Mouse (Mus musculus) CH12.LX (cell line): ENCODE results near the gene Lamc2. TPM values are rescaled to one million over a fixed set of nuclear protein-coding genes. Genes with fewer than 3 reads are reported as not detected.

Experiments
- DNase-seq: peaks from one replicate; pipeline ENCODE4 v3.0.0-alpha.2; 2013; ENCODE audit errors: extremely low read depth
- H3K27ac ChIP-seq: 2 replicates; pipeline ENCODE4 v1.5.1; 2012; ENCODE audit warnings: low read depth, mild to moderate bottlenecking, control low read depth, moderate library complexity; ENCODE audit not compliant: insufficient read depth
- H3K27me3 ChIP-seq: replicated peaks from 2 replicates; pipeline ENCODE3; 2012; ENCODE audit warnings: inconsistent platforms
- H3K36me3 ChIP-seq, 2 experiments: replicated peaks in 1 of 2; 2 replicates each; pipeline versions ENCODE3 to v1.6.1; 2012; ENCODE audit warnings: inconsistent platforms in 1 of 2, low read length in 1 of 2, mild to moderate bottlenecking in 1 of 2, mixed read lengths in 1 of 2, moderate library complexity in 1 of 2; ENCODE audit not compliant: control insufficient read depth in 1 of 2, insufficient read depth in 1 of 2
- H3K4me1 ChIP-seq, 2 experiments: 2 replicates each; pipeline ENCODE4 v1.6.1; 2012; ENCODE audit warnings: inconsistent platforms in 1 of 2, moderate library complexity in 1 of 2; ENCODE audit not compliant: insufficient read depth in 2 of 2, control insufficient read depth in 1 of 2
- H3K4me2 ChIP-seq: 2 replicates; pipeline ENCODE4 v1.6.1; 2012; ENCODE audit warnings: low read depth, mild to moderate bottlenecking, control low read depth; ENCODE audit not compliant: poor library complexity, insufficient read depth, severe bottlenecking
- H3K4me3 ChIP-seq, 3 experiments: fragments of 150-350 bp in 1 of 3; sonication (generic) in 1 of 3; replicated peaks in 1 of 3; 2 replicates each; pipeline versions ENCODE3 to v1.5.1; 2011 to 2012; ENCODE audit warnings: low read depth in 2 of 3, low read length in 2 of 3, mild to moderate bottlenecking in 2 of 3, moderate library complexity in 2 of 3, control low read depth in 1 of 3, improper control_type of control experiment in 1 of 3, inconsistent platforms in 1 of 3, mixed read lengths in 1 of 3; ENCODE audit not compliant: poor library complexity in 1 of 3
- H3K79me2 ChIP-seq: replicated peaks from 2 replicates; pipeline ENCODE4 v1.6.1; 2012; ENCODE audit warnings: mild to moderate bottlenecking, moderate library complexity; ENCODE audit not compliant: control insufficient read depth, poor library complexity, insufficient read depth, severe bottlenecking; ENCODE audit errors: extremely low read depth
- H3K9ac ChIP-seq: 2 replicates; pipeline ENCODE4 v1.6.1; 2012; ENCODE audit warnings: low read depth, mild to moderate bottlenecking, control low read depth, moderate library complexity; ENCODE audit not compliant: insufficient read depth
- H3K9me3 ChIP-seq: replicated peaks from 2 replicates; pipeline ENCODE3; 2012; ENCODE audit warnings: low read length, inconsistent platforms, mixed read lengths
- BHLHE40 ChIP-seq: IDR thresholded peaks from 2 replicates; pipeline ENCODE4 v1.6.1; 2011; ENCODE audit warnings: mild to moderate bottlenecking, low read depth, low read length, improper control_type of control experiment
- CHD1 ChIP-seq: IDR thresholded peaks from 2 replicates; pipeline ENCODE4 v1.6.1; 2012; ENCODE audit warnings: low read depth, low read length, improper control_type of control experiment, inconsistent platforms
- CTCF ChIP-seq, 2 experiments: IDR thresholded peaks in 1 of 2; conservative IDR thresholded peaks in 1 of 2; 2 replicates each; pipeline ENCODE4 v1.5.1; 2011 to 2012; ENCODE audit warnings: low read depth in 2 of 2, low read length in 2 of 2, improper control_type of control experiment in 1 of 2, inconsistent platforms in 1 of 2, mild to moderate bottlenecking in 1 of 2, moderate library complexity in 1 of 2
- ELF1 ChIP-seq: IDR thresholded peaks from 2 replicates; pipeline ENCODE4 v1.6.1; 2014; ENCODE audit warnings: low read depth, mild to moderate bottlenecking, inconsistent platforms, low read length, improper control_type of control experiment
- EP300 ChIP-seq: IDR thresholded peaks from 2 replicates; pipeline ENCODE4 v1.6.1; 2011; ENCODE audit warnings: low read length, improper control_type of control experiment
- ETS1 ChIP-seq: conservative IDR thresholded peaks from 2 replicates; pipeline ENCODE4 v1.6.1; 2012; ENCODE audit warnings: low read depth, mild to moderate bottlenecking, inconsistent platforms, low read length, improper control_type of control experiment, moderate library complexity
- GABPA ChIP-seq: IDR thresholded peaks from 2 replicates; pipeline ENCODE4 v1.6.1; 2012; ENCODE audit warnings: low read depth, low read length, improper control_type of control experiment, inconsistent platforms; ENCODE audit not compliant: insufficient replicate concordance
- HCFC1 ChIP-seq: IDR thresholded peaks from 2 replicates; pipeline ENCODE4 v1.6.1; 2012; ENCODE audit warnings: low read depth, mild to moderate bottlenecking, inconsistent platforms, low read length, improper control_type of control experiment
- IRF4 ChIP-seq: IDR thresholded peaks from 2 replicates; pipeline ENCODE4 v1.6.1; 2014; ENCODE audit warnings: low read depth, mild to moderate bottlenecking, inconsistent platforms, low read length, improper control_type of control experiment
- JUND ChIP-seq: conservative IDR thresholded peaks from 2 replicates; pipeline ENCODE4 v1.6.1; 2011; ENCODE audit warnings: low read depth, low read length, improper control_type of control experiment
- MAX ChIP-seq: IDR thresholded peaks from 2 replicates; pipeline ENCODE4 v1.6.1; 2011; ENCODE audit warnings: low read length, improper control_type of control experiment
- MAZ ChIP-seq: IDR thresholded peaks from 2 replicates; pipeline ENCODE4 v1.6.1; 2012; ENCODE audit warnings: low read depth, mild to moderate bottlenecking, inconsistent platforms, low read length, improper control_type of control experiment, moderate library complexity
- MEF2A ChIP-seq: IDR thresholded peaks from 2 replicates; pipeline ENCODE4 v1.6.1; 2014; ENCODE audit warnings: low read depth, mild to moderate bottlenecking, inconsistent platforms, low read length, improper control_type of control experiment, borderline replicate concordance
- MXI1 ChIP-seq: IDR thresholded peaks from 2 replicates; pipeline ENCODE4 v1.6.1; 2011; ENCODE audit warnings: mild to moderate bottlenecking, low read depth, low read length, improper control_type of control experiment
- MYC ChIP-seq: IDR thresholded peaks from 2 replicates; pipeline ENCODE4 v1.6.1; 2011; ENCODE audit warnings: low read depth, mild to moderate bottlenecking, improper control_type of control experiment, low read length
- NELFE ChIP-seq: IDR thresholded peaks from 2 replicates; pipeline ENCODE4 v1.6.1; 2011; ENCODE audit warnings: low read depth, low read length, improper control_type of control experiment
- NRF1 ChIP-seq: IDR thresholded peaks from 2 replicates; pipeline ENCODE4 v1.6.1; 2014; ENCODE audit warnings: low read depth, mild to moderate bottlenecking, inconsistent platforms, low read length, improper control_type of control experiment, moderate library complexity
- PAX5 ChIP-seq: IDR thresholded peaks from 2 replicates; pipeline ENCODE4 v1.6.1; 2012; ENCODE audit warnings: low read length, inconsistent platforms, mixed read lengths
- POLR2A ChIP-seq: IDR thresholded peaks from 2 replicates; pipeline ENCODE4 v1.6.1; 2011; ENCODE audit warnings: low read depth, mild to moderate bottlenecking, improper control_type of control experiment, low read length
- POLR2AphosphoS2 ChIP-seq: IDR thresholded peaks from 2 replicates; pipeline ENCODE4 v1.6.1; 2011; ENCODE audit warnings: low read depth, low read length, improper control_type of control experiment
- RAD21 ChIP-seq: IDR thresholded peaks from 2 replicates; pipeline ENCODE4 v1.6.1; 2011; ENCODE audit warnings: low read depth, mild to moderate bottlenecking, low read length, improper control_type of control experiment, moderate library complexity
- SIN3A ChIP-seq: IDR thresholded peaks from 2 replicates; pipeline ENCODE4 v1.6.1; 2012; ENCODE audit warnings: low read length, improper control_type of control experiment, inconsistent platforms
- TCF12 ChIP-seq: IDR thresholded peaks from 2 replicates; pipeline ENCODE4 v1.6.1; 2014; ENCODE audit warnings: low read depth, mild to moderate bottlenecking, inconsistent platforms, low read length, improper control_type of control experiment
- UBTF ChIP-seq: IDR thresholded peaks from 2 replicates; pipeline ENCODE4 v1.6.1; 2012; ENCODE audit warnings: low read depth, mild to moderate bottlenecking, inconsistent platforms, low read length, improper control_type of control experiment, moderate library complexity
- USF1 ChIP-seq: IDR thresholded peaks from 2 replicates; pipeline ENCODE4 v1.6.1; 2014; ENCODE audit warnings: low read depth, mild to moderate bottlenecking, inconsistent platforms, low read length, improper control_type of control experiment
- USF2 ChIP-seq: conservative IDR thresholded peaks from 2 replicates; pipeline ENCODE4 v1.6.1; 2011; ENCODE audit warnings: low read depth, low read length, improper control_type of control experiment
- ZC3H11A ChIP-seq: IDR thresholded peaks from 2 replicates; pipeline ENCODE4 v1.6.1; 2012; ENCODE audit warnings: low read depth, mild to moderate bottlenecking, inconsistent platforms, low read length, improper control_type of control experiment
- ZKSCAN1 ChIP-seq: IDR thresholded peaks from 2 replicates; pipeline ENCODE4 v1.6.1; 2012; ENCODE audit warnings: low read depth, inconsistent platforms, low read length, improper control_type of control experiment, borderline replicate concordance
- ZMIZ1 ChIP-seq: IDR thresholded peaks from 2 replicates; pipeline ENCODE4 v1.6.1; 2012; ENCODE audit warnings: low read depth, mild to moderate bottlenecking, inconsistent platforms, low read length, improper control_type of control experiment
- ZNF384 ChIP-seq: IDR thresholded peaks from 2 replicates; pipeline ENCODE4 v1.6.1; 2012; ENCODE audit warnings: low read depth, low read length, improper control_type of control experiment, inconsistent platforms
- dilution Hi-C: fragments of 300-500 bp; cut with MboI; formaldehyde crosslinking; loops from 2 replicates; pipeline ENCODE4 v1.14.3; 2020; ENCODE audit warnings: low sequenced_read_pairs; ENCODE audit not compliant: extremely low pct_unique_long_range_greater_than_20kb, extremely low pct_ligation_motif_present
- in situ Hi-C: fragments of 300-500 bp; cut with MboI; formaldehyde crosslinking; loops from 3 replicates; pipeline ENCODE4 v1.14.3; 2019; ENCODE audit warnings: low sequenced_read_pairs, low pct_ligation_motif_present, low pct_unique_long_range_greater_than_20kb, mixed read lengths
- polyA plus RNA-seq: library from polyadenylated mRNA; unstranded; fragments of >175 nt; gene quantifications from 2 replicates; pipeline ENCODE4 v1.2.1, GENCODE M21; 2012; ENCODE audit warnings: low read depth; ENCODE audit not compliant: insufficient read length
- total RNA-seq, 2 experiments: library from RNA; depleted of rRNA; stranded (reverse); fragments of 300-350 nt in 1 of 2; fragments of >200 nt in 1 of 2; gene quantifications; 2 replicates each; pipeline ENCODE4 v1.2.3; 2012 to 2014

The Lamc2 gene
- total and polyA plus RNA-seq, 3 experiments = 0.09 to 1.0 (median 0.25) TPM

GRCm38 (mm10) chr1:153129992-153130713 is 56.1 kb downstream of the Lamc2 start (continued):
- TF ChIP-seq POLR2AphosphoS2 (no peak), IRF4 (peak; percentile 56; the same call in 1 of the 2 replicates), USF1 (no peak), MAZ (no peak), ZKSCAN1 (no peak), POLR2A (no peak), EP300 (peak; percentile 82), ELF1 (no peak), UBTF (no peak), MXI1 (no peak), SIN3A (no peak), USF2 (no peak), ZNF384 (no peak), ZMIZ1 (no peak), MYC (no peak)

- H3K4me1 ChIP-seq = peaks cover 7 to 22% of the 10 kb centered on the region in 2 experiments
- no peak for DNase-seq
- no peak overlapping the region for H3K27ac ChIP-seq
- no peaks in the 10 kb centered on the region for H3K27me3 ChIP-seq
- H3K9ac ChIP-seq = no peak overlapping the region
- dilution Hi-C loops (no loop called here), in situ Hi-C loops (no loop called here)
- no peak overlapping the region for H3K4me3 ChIP-seq
- H3K79me2 ChIP-seq = no peaks in the 10 kb centered on the region
- no peaks in the 10 kb centered on the region for H3K9me3 ChIP-seq
- no peaks in the 10 kb centered on the region for H3K36me3 ChIP-seq
- H3K4me2 ChIP-seq = no peak overlapping the region
- no peak for TF ChIP-seq MYC
- no peak for TF ChIP-seq MAX
- no peak for TF ChIP-seq ETS1
- TF ChIP-seq USF1 = no peak
- no peak for TF ChIP-seq GABPA
- no peak for TF ChIP-seq NRF1
- TF ChIP-seq MEF2A = no peak
- TF ChIP-seq JUND = no peak
- TF ChIP-seq CTCF (conservative IDR thresholded peaks at IDR 0.05 in 1 of 2, IDR thresholded peaks at IDR 0.05 in 1 of 2; ENCODE audit: low read depth in 2 of 2, low read length in 2 of 2) = no peak
- TF ChIP-seq NELFE = no peak
- TF ChIP-seq HCFC1 = no peak
- no peak for TF ChIP-seq ZKSCAN1
- no peak for TF ChIP-seq EP300
- TF ChIP-seq CHD1 = no peak
- no peak for TF ChIP-seq RAD21
- TF ChIP-seq BHLHE40 = no peak
- TF ChIP-seq ZC3H11A = no peak
- TF ChIP-seq TCF12 = no peak
- TF ChIP-seq PAX5 = no peak
- TF ChIP-seq, all 38 proteins: peak for 0
These were observed 57.5 kb downstream of the Lamc2 start for GRCm38 (mm10) chr1:153128780-153129179.
